Mouse (Mus musculus) liver, adult (tissue): ENCODE data around the gene Tardbp.

ENCODE experiments used
- GATA4 ChIP-seq: IDR thresholded peaks from 2 replicates; pipeline ENCODE4 v1.6.1; 2014; ENCODE audit warnings: mild to moderate bottlenecking, low read length; ENCODE audit not compliant: insufficient replicate concordance

Gene Tardbp

GRCm38 (mm10) chr4:148646616-148647015 lies 19.8 kb upstream of the Tardbp start:
- no peak for TF ChIP-seq GATA4

- no peak for TF ChIP-seq GATA4
These were observed 18.1 kb upstream of the Tardbp start for GRCm38 (mm10) chr4:148644926-148645325.

DNA sequence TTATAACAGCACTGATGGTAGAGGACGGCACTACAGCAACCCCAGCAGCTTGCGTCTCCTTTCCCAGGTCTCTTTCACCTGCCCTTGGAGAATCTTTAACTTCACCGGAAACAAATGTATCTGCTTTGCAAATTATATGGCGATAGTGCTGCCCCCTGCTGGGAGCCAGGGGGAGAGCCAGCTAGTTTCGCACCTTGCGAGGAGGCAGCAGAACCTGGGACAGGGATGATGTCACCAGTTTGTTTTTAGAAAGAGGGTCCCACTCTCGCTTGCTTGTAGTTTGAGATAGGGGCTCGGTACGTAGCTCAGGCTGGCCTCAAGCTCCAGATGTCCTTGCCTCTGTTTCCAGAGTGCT lies 17.3 kb upstream of the Tardbp start:
- no peak for TF ChIP-seq GATA4

DNA sequence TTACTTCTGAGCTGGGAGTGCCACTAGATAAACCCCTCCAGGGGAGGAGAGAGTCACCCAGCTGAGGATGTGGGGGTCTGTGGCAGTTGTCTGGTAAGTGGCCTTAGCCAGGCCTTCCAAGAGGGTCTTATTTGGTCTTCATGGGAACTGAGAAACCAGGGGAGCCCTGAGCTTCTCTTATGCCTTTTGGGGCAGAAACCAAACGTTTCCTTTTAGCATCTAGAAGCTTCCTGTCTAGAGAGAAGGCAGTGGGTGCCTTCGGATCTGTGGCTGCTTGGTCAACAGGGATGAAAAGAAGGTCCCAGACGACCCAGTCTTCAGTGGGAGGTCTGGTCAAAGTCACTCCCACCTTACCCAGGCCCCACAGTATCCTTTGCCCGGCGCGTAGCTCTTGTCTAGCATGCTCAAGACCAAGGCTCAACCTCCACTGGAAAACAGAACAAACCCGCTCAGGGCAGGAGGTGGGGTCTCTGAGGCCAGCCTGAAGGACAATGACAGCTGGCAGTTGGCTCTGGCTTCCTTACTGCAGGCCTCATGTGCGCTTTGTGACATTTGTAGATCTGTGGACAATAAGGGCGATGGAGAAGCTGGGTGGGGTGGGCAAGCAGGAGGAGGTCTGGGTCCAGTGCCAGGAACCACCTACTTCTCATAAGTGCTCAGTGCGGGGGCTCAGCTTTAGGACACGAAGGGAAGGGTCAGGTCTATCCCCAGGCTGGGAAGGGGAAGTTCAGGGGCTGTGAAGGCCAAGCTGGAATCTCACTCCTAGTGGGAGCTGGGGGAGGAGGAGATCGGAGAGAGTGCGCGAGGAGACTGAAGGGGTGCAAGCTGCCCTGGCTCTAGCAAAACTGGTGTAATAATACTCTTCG lies 16.7 kb upstream of the Tardbp start, which contains the start of gene Gm572:
Gene Gm572 (plus strand): TSS at position 27 of the 866 bp plus-strand sequence.
- no peak for TF ChIP-seq GATA4

GRCm38 (mm10) chr4:148641121-148641520 lies 14.3 kb upstream of the Tardbp start:
- no peak for TF ChIP-seq GATA4

- no peak for TF ChIP-seq GATA4
These were observed 12.6 kb upstream of the Tardbp start for GRCm38 (mm10) chr4:148639455-148639854.

DNA sequence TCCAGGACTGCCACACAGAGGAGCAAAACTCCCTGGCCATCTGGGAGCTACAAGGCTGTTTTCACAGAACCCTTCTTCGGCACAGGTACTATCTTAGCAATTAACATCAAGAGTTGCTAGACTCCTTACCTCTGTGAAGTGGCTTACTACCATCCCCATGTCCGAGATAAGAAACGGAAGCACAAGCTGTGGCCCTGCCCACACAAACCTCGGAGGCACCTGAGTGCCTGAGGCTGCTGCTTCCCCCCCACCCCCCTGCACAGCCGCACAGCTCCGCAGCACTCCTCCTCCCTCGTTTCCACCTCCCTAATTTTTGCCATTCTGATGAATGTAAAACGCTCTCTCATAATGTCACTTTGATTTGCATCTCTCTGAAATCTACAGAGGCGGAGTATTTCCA lies 11.5 kb upstream of the Tardbp start:
- no peak for TF ChIP-seq GATA4

GRCm38 (mm10) chr4:148635309-148635708 lies 8.5 kb upstream of the Tardbp start:
- TF ChIP-seq GATA4 = no peak

GRCm38 (mm10) chr4:148633395-148634061 lies 6.7 kb upstream of the Tardbp start:
- TF ChIP-seq GATA4 = no peak

DNA sequence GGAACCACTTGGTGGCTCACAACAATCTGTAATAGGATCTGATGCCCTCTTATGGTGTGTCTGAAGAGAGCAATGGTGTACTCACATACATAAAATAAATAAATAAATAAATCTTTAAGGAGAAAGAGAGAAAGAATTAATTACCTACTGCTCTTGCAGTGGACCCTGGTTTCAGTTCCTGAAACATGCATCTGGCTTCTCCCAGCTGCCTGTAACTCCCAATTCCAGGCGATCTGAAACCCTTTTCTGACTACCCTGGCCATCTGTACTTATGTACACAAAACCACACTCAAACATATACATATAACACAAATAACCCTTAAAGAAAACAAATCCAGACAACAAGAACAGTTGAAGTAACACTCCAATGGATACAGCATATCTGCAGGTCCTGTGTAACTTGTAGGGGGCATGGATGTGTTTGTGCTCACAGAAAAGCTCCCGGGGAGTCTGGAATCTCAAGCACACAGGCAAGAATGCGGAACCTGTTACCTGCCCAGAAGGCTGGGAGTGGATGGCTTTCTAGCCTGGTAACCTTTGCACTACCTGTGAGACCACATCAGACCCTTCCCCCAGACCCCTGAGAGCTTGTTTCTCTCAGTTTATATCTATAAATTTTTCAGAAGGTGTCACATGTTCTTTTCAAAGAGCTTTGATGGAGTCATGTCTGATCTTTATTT lies 5.3 kb upstream of the Tardbp start:
- no peak for TF ChIP-seq GATA4

- no peak for TF ChIP-seq GATA4
These were observed 427 bp upstream of the Tardbp start for GRCm38 (mm10) chr4:148627246-148627645.

GRCm38 (mm10) chr4:148625756-148626622 lies 830 bp downstream of the Tardbp start:
- TF ChIP-seq GATA4 = no peak

DNA sequence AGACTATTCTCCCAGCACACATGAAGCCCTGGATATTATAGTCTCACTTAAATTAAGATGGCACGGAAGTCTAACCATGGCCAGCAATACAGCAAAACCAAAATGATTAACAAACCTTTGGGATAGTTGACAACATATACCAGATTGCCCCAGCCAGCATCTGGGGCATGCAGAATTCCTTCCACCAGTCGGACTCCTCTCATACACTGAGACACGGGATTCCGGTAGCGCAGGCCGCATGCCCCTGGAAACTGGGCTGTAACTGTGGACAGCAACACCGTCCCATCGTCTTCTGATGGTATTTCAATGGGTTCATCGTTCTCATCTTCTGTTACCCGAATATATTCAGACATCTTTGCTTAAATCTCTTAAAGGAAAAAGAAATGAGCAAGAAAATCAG lies 1.8 kb downstream of the Tardbp start:
- TF ChIP-seq GATA4 = no peak

- TF ChIP-seq GATA4 = no peak
These were observed 3.2 kb downstream of the Tardbp start for GRCm38 (mm10) chr4:148623609-148624008.

DNA sequence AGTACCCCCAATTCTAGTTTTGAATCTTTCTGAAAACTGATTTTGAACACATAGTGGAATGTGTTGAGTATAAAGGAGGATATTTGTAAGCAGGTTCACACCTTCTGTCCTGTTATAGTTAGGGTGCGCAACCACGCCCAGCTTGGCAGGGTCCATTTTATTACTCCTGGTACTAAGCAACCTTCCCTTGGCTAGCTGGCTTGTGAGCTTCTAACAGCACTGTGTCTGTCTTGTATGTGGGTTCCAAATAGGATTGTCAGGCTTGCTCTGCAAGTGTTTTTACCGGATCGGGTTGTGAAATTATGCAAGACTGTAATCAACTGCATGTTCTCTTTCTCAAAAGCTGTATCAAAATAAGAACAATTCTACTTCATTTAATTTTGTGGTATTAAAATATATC lies 4.3 kb downstream of the Tardbp start:
- TF ChIP-seq GATA4 = no peak
